7 mouse cellular contexts compared by ENCODE assay signal in the genomic region with DNA sequence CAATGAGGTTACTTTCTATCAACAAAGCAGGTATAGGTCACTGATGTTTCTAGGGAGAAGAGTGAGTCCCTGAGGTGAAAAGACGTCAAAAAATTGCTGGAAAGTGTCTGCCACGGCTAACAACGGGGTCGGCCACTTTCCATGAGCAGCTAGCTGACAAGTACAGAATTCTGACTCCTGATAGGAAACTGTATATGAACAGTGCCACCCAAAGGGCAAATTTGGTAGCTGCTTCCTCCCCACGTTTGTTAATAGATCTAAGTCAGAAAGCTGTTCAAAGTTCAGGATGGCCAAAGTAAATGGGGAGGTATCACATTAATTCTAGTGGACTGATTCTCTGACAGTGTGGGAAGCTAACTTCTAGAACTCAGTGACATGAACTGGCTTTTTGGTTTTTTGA. TPM values are rescaled to one million over a fixed set of nuclear protein-coding genes. Genes with fewer than 3 reads are reported as not detected.
DNase-seq lines count a peak whose midpoint lies in the region; ATAC-seq and TF ChIP-seq lines count a peak whose summit lies in the region.

No protein-coding gene starts in this region.

- in situ Hi-C loops in Patski (cut with MboI; ENCODE audit: low pct_unique_long_range_greater_than_20kb), result loop anchor here (5.0 kb wide), 2 partner anchors 38 to 313 kb away; no protein-coding TSS in a partner anchor

- H3K9ac ChIP-seq in midbrain, embryonic 14.5 days (replicated peaks; ENCODE audit: low read length), result no peak overlapping the region
- no peak overlapping the region for H3K9ac ChIP-seq in midbrain, embryonic 13.5 days (replicated peaks)

- TF ChIP-seq CTCF in Patski (IDR thresholded peaks at IDR 0.05), result peak; percentile 63

- no peaks in the 10 kb centered on the region for H3K27me3 ChIP-seq in midbrain, embryonic 14.5 days (ENCODE audit: control insufficient read depth, insufficient read depth, low read length)
- no peaks in the 10 kb centered on the region for H3K27me3 ChIP-seq in midbrain, embryonic 13.5 days
- H3K27me3 ChIP-seq in Patski, result peaks cover 28% of the 10 kb centered on the region

- POLR2A ChIA-PET in Patski (lab: Charles Lee), result no interaction called here

- no peak overlapping the region for H3K4me3 ChIP-seq in midbrain, embryonic 14.5 days (replicated peaks; ENCODE audit: low read depth, low read length)
- H3K4me3 ChIP-seq in midbrain, embryonic 13.5 days (replicated peaks), result no peak overlapping the region

- peak; percentile 73 for DNase-seq in midbrain, embryonic 14.5 days
- no peak for DNase-seq in Patski (ENCODE audit: low read depth, low spot score)
- DNase-seq in cerebellum, postnatal 14 days, result peak; percentile 75 to 83
- peak; percentile 79 for DNase-seq in kidney, adult 9 months
- peak; percentile 37 to 52 for DNase-seq in lung, adult 18-20 months
- peak; percentile 9 for DNase-seq in thymus, postnatal 25 days

- no peaks in the 10 kb centered on the region for H3K9me3 ChIP-seq in midbrain, embryonic 14.5 days (ENCODE audit: control insufficient read depth, low read length)
- no peaks in the 10 kb centered on the region for H3K9me3 ChIP-seq in midbrain, embryonic 13.5 days

- CTCF ChIA-PET in Patski (lab: Charles Lee), result interaction anchor here (0.7 to 1.6 kb wide), 8 partner anchors 9 to 313 kb away, joined by 3 to 7 read pairs (median 4); no protein-coding TSS in a partner anchor

- no peaks in the 10 kb centered on the region for H3K36me3 ChIP-seq in midbrain, embryonic 14.5 days (ENCODE audit: control insufficient read depth, insufficient read depth, low read length)
- H3K36me3 ChIP-seq in midbrain, embryonic 13.5 days, result no peaks in the 10 kb centered on the region

- 38% methylated on average over 5 of the region's 5 CpGs for WGBS in midbrain, embryonic 14.5 days
- 38% methylated on average over 5 of the region's 5 CpGs for WGBS in midbrain, embryonic 13.5 days

- H3K27ac ChIP-seq in midbrain, embryonic 14.5 days (replicated peaks; ENCODE audit: low read depth, low read length), result no peak overlapping the region
- H3K27ac ChIP-seq in midbrain, embryonic 13.5 days, result no peak overlapping the region

- no peaks in the 10 kb centered on the region for H3K4me1 ChIP-seq in midbrain, embryonic 14.5 days (ENCODE audit: control insufficient read depth, insufficient read depth, low read length)
- no peaks in the 10 kb centered on the region for H3K4me1 ChIP-seq in midbrain, embryonic 13.5 days (replicated peaks)

- no peak for ATAC-seq in midbrain, embryonic 14.5 days (ENCODE audit: low FRiP score, low TSS enrichment)
- no peak for ATAC-seq in midbrain, embryonic 13.5 days
- ATAC-seq in Patski, result no peak

- no peak overlapping the region for H3K4me2 ChIP-seq in midbrain, embryonic 14.5 days (ENCODE audit: low read length)
- H3K4me2 ChIP-seq in midbrain, embryonic 13.5 days (replicated peaks), result no peak overlapping the region

RNA-seq across cellular contexts. Expression of a gene that starts 57.8 kb away (rescaled TPM):
- 186 and 194 TPM in 2 replicates for polyA plus RNA-seq in midbrain, embryonic 14.5 days (2014; fragmentation: Nextera tagmentation; extraction: Ambion mirVana)
- 143 and 150 TPM in 2 replicates for polyA plus RNA-seq in midbrain, embryonic 13.5 days (2015; fragmentation: Nextera tagmentation; extraction: Ambion mirVana)
- polyA plus RNA-seq in Patski (2021), result 416 TPM
